Mouse (Mus musculus): ENCODE results near the gene Bcl2a1d.
"Not testable (repeated sequence)": the region's sequence is repeated elsewhere in the genome, so short reads cannot be mapped to it uniquely, and the experiment has no call there.

DNA sequence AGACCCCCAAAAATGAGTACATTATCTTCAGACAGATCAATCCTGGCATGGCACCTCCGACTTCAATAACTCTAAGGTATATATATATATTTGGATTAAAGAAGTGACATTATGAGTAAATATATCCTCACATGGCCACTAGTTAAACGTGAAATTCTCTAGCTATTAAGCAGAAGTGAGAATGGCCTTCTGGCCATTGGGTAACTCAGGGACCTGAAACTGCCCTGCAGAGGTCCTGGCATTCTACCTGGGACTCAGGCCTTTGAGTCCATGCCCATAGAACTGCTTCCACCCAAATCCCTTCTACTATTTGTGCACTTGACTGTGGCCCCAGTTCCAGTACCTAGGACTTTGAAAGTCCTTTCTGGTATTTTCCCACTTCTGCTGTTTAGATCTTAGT lies 40.4 kb downstream of the Bcl2a1d start:
- not testable (repeated sequence) for TF ChIP-seq CTCF (IDR thresholded peaks at IDR 0.05; ENCODE audit: borderline replicate concordance, extremely low read depth, insufficient read depth, insufficient read length); POLR2A (IDR thresholded peaks at IDR 0.05; ENCODE audit: borderline replicate concordance, extremely low read depth, insufficient read depth, insufficient read length, poor library complexity, severe bottlenecking)

Data from brain, embryonic 14.5 days (tissue).